Mouse (Mus musculus): ENCODE results near the gene Irf2bp1. TPM values are rescaled to one million over a fixed set of nuclear protein-coding genes. Genes with fewer than 3 reads are reported as not detected.

Gene Irf2bp1
- total RNA-seq, 2 experiments from 2014 or later = 46.3 to 53.5 TPM

Other genes with a start within 250 kb of the Irf2bp1 start
- not detected for gene Psg19, start 205.5 kb upstream of the Irf2bp1 start, total RNA-seq (2021)
- gene Psg17, start 182.4 kb upstream of the Irf2bp1 start, total RNA-seq (2021) = not detected
- gene Mill2, start 164.1 kb upstream of the Irf2bp1 start, total RNA-seq (2021) = 1 to 10 TPM; 1.2 to 3.0 TPM
- 10 to 100 TPM; 20.5 to 21.9 TPM for gene Pglyrp1, start 132.7 kb upstream of the Irf2bp1 start, total RNA-seq (2021)
- 10 to 100 TPM; 10.6 to 11.0 TPM for gene Ccdc61, start 93.6 kb upstream of the Irf2bp1 start, total RNA-seq (2021)
- 10 to 100 TPM; 75.3 to 88.8 TPM for gene Nova2, start 78.2 kb upstream of the Irf2bp1 start, total RNA-seq (2021)
- gene Nanos2, start 16.6 kb upstream of the Irf2bp1 start, total RNA-seq (2021) = 1 to 10 TPM in 1 of 2 experiments, under 1 TPM in 1; 0.47 to 1.3 TPM
- 10 to 100 TPM; 53.5 to 55.3 TPM for gene Mypop, start 12.8 kb upstream of the Irf2bp1 start, total RNA-seq (2021)
- gene Foxa3, start 19.5 kb downstream of the Irf2bp1 start, total RNA-seq (2021) = not detected
- gene Sympk, start 20.3 kb downstream of the Irf2bp1 start, total RNA-seq (2021) = 100 to 1,000 TPM; 126 to 129 TPM
- gene Rsph6a, start 50.6 kb downstream of the Irf2bp1 start, total RNA-seq (2021) = under 1 TPM in 1 of 2 experiments, not detected in 1; 0.25 TPM
- 100 to 1,000 TPM; 146 to 148 TPM for gene Dmwd, start 72.2 kb downstream of the Irf2bp1 start, total RNA-seq (2021)
- gene Dmpk, start 79.8 kb downstream of the Irf2bp1 start, total RNA-seq (2021) = 10 to 100 TPM; 21.4 to 40.2 TPM
- gene Six5, start 90.5 kb downstream of the Irf2bp1 start, total RNA-seq (2021) = 1 to 10 TPM; 1.6 to 2.6 TPM
- under 1 TPM; 0.37 to 0.41 TPM for gene Gm4969, start 114.3 kb downstream of the Irf2bp1 start, total RNA-seq (2021)
- gene Fbxo46, start 115.8 kb downstream of the Irf2bp1 start, total RNA-seq (2021) = 10 to 100 TPM; 14.0 to 14.3 TPM
- 10 to 100 TPM; 14.6 to 17.3 TPM for gene Qpctl, start 145.2 kb downstream of the Irf2bp1 start, total RNA-seq (2021)
- gene Snrpd2, start 145.7 kb downstream of the Irf2bp1 start, total RNA-seq (2021) = 10 to 100 TPM; 70.3 to 76.0 TPM
- 1 to 10 TPM in 1 of 2 experiments, under 1 TPM in 1; 0.89 to 2.6 TPM for gene Gipr, start 162.1 kb downstream of the Irf2bp1 start, total RNA-seq (2021)
- gene Eml2, start 172.4 kb downstream of the Irf2bp1 start, total RNA-seq (2021) = 100 to 1,000 TPM; 124 to 156 TPM
- 1 to 10 TPM; 2.1 to 4.6 TPM for gene Gpr4, start 208.5 kb downstream of the Irf2bp1 start, total RNA-seq (2021)
- gene Opa3, start 224.3 kb downstream of the Irf2bp1 start, total RNA-seq (2021) = 10 to 100 TPM; 41.0 to 45.7 TPM